Mouse (Mus musculus): ENCODE data around the gene Gak. TPM values are rescaled to one million over a fixed set of nuclear protein-coding genes. Genes with fewer than 3 reads are reported as not detected.
A peak's percentile ranks its signal among the peaks of the same experiment; 100 is the strongest.

Gene Gak
- polyA plus RNA-seq, 1 experiment from 2014 or later = 36.1 TPM

DNA sequence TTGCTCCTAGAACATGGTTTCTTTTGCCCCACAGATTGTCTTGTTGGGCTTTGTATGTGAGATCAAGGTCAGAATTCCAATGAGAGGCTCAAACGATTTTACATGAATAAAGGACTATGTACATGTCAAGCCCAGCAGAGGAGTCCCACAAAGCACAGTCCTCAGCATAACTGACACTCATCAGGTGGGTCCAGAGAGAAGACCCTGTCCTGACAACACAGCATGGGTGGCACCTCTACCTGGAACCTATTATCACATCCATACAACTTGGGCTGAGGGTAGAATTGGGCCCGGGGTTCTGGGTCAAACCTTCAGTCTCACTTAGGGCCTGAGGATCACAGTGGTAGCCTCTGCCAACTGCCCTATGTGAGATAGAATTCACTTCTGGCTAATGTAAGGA is 64.2 kb downstream of the Gak start:
- no peak for TF ChIP-seq EP300 (optimal IDR thresholded peaks at IDR 0.05)
- no peak for TF ChIP-seq CTCF (IDR thresholded peaks at IDR 0.05; ENCODE audit: low read depth)
- DNase-seq (ENCODE audit: low spot score) = no peak
- no peaks in the 10 kb centered on the region for H3K4me1 ChIP-seq (replicated peaks; ENCODE audit: control insufficient read depth, insufficient read depth)
- WGBS = 95% methylated on average over 2 of the region's 2 CpGs
- H3K27me3 ChIP-seq (ENCODE audit: control insufficient read depth, insufficient read depth, low read length) = no peaks in the 10 kb centered on the region
- no peak for ATAC-seq (ENCODE audit: low FRiP score, low TSS enrichment)
- H3K4me2 ChIP-seq (replicated peaks; ENCODE audit: low read depth) = no peak overlapping the region
- H3K27ac ChIP-seq (replicated peaks) = no peak overlapping the region
- no peaks in the 10 kb centered on the region for H3K9me3 ChIP-seq (ENCODE audit: control insufficient read depth, low read length)
- H3K4me3 ChIP-seq (ENCODE audit: low read depth, low read length) = no peak overlapping the region
- no peak overlapping the region for H3K9ac ChIP-seq (ENCODE audit: low read length)
- H3K36me3 ChIP-seq (ENCODE audit: control insufficient read depth, insufficient read depth, low read length) = peaks cover 18% of the 10 kb centered on the region

DNA sequence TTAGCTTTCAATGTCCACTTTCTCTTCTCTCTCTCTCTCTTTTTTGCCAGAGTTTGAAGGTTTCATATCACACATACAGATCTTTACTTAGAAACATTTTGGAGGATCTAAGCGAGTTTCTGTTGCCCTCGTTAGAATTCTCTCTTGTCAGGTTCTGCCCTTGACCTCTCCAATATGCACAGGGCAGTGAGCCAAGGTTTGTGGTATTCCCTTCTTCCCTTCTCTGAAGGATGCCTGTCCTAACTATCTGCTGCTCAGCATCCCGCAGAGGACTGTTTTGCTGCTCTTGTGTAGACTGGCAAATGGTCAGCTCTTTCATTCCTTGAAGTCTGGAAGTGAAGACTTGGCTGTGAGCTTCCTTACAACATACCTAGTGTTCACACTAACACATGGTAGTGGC is 65.2 kb downstream of the Gak start:
- TF ChIP-seq CTCF (IDR thresholded peaks at IDR 0.05; ENCODE audit: low read depth) = no peak
- no peak for TF ChIP-seq EP300 (optimal IDR thresholded peaks at IDR 0.05)
- 79% methylated on average over 3 of the region's 3 CpGs for WGBS
- ATAC-seq (ENCODE audit: low FRiP score, low TSS enrichment) (no peak), DNase-seq (ENCODE audit: low spot score) (no peak)
- Histone ChIP-seq H3K4me2 (replicated peaks; ENCODE audit: low read depth) (no peak overlapping the region), H3K27me3 (ENCODE audit: control insufficient read depth, insufficient read depth, low read length) (no peaks in the 10 kb centered on the region), H3K4me1 (replicated peaks; ENCODE audit: control insufficient read depth, insufficient read depth) (no peaks in the 10 kb centered on the region), H3K9ac (ENCODE audit: low read length) (no peak overlapping the region), H3K36me3 (ENCODE audit: control insufficient read depth, insufficient read depth, low read length) (peaks cover 10% of the 10 kb centered on the region), H3K4me3 (ENCODE audit: low read depth, low read length) (no peak overlapping the region), H3K27ac (replicated peaks) (no peak overlapping the region), H3K9me3 (ENCODE audit: control insufficient read depth, low read length) (no peaks in the 10 kb centered on the region)

DNA sequence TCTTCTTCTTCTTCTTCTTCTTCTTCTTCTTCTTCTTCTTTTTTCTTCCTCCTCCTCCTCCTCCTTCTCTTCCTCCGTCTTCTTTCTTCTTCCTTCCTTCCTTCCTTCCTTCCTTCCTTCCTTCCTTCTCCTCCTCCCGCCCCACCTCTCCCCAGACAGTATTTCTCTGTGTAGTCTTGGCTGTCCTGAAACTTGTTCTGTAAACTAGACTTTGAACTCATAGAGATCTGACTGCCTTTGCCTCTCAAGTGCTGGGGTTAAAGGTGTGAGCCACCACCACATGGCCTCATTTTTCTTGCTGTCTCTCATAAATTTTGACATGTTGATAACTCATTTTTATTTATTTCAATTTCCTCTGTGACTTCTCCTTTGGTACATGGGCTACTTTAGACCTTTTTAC is 67.1 kb downstream of the Gak start:
- H3K4me3 ChIP-seq (ENCODE audit: low read depth, low read length) = no peak overlapping the region
- TF ChIP-seq CTCF (IDR thresholded peaks at IDR 0.05; ENCODE audit: low read depth) = no peak
- no peak for TF ChIP-seq EP300 (optimal IDR thresholded peaks at IDR 0.05)
- no peak overlapping the region for H3K4me2 ChIP-seq (replicated peaks; ENCODE audit: low read depth)
- WGBS = 73% methylated on average over 2 of the region's 2 CpGs
- no peaks in the 10 kb centered on the region for H3K27me3 ChIP-seq (ENCODE audit: control insufficient read depth, insufficient read depth, low read length)
- H3K9me3 ChIP-seq (ENCODE audit: control insufficient read depth, low read length) = no peaks in the 10 kb centered on the region
- H3K4me1 ChIP-seq (replicated peaks; ENCODE audit: control insufficient read depth, insufficient read depth) = no peaks in the 10 kb centered on the region
- no peak overlapping the region for H3K9ac ChIP-seq (ENCODE audit: low read length)
- DNase-seq (ENCODE audit: low spot score) (no peak), ATAC-seq (ENCODE audit: low FRiP score, low TSS enrichment) (no peak)
- H3K36me3 ChIP-seq (ENCODE audit: control insufficient read depth, insufficient read depth, low read length) = no peaks in the 10 kb centered on the region; the same call in 1 of the 2 replicates
- H3K27ac ChIP-seq (replicated peaks) = no peak overlapping the region

DNA sequence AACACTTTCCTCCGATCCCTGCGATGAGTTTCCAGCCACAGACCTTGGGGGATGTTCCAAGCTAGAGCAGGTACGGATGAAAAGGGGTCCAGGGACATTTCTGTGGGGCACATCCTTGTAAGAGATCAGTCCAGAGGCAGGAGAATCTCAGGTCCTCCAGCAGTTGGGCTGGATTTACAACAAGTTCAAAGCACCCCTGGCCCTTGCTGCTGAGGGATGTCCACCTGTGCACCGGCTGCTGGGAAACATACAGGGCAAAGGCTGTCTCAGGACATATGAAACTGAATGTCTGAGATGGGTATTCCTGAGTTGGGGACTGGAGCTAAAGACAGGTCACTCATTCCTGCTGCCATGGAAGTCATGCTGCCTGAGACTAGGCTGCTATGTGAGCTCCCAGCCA is 72.6 kb downstream of the Gak start:
- Histone ChIP-seq H3K4me2 (replicated peaks; ENCODE audit: low read depth) (no peak overlapping the region), H3K9ac (ENCODE audit: low read length) (no peak overlapping the region), H3K4me1 (replicated peaks; ENCODE audit: control insufficient read depth, insufficient read depth) (no peaks in the 10 kb centered on the region), H3K36me3 (ENCODE audit: control insufficient read depth, insufficient read depth, low read length) (no peaks in the 10 kb centered on the region), H3K27me3 (ENCODE audit: control insufficient read depth, insufficient read depth, low read length) (no peaks in the 10 kb centered on the region), H3K9me3 (ENCODE audit: control insufficient read depth, low read length) (no peaks in the 10 kb centered on the region), H3K27ac (replicated peaks) (no peak overlapping the region), H3K4me3 (ENCODE audit: low read depth, low read length) (no peak overlapping the region)
- no peak for ATAC-seq (ENCODE audit: low FRiP score, low TSS enrichment)
- DNase-seq (ENCODE audit: low spot score) = peak; percentile 5
- WGBS = 73% methylated on average over 4 of the region's 4 CpGs
- TF ChIP-seq EP300 (optimal IDR thresholded peaks at IDR 0.05) (no peak), CTCF (IDR thresholded peaks at IDR 0.05; ENCODE audit: low read depth) (no peak)

DNA sequence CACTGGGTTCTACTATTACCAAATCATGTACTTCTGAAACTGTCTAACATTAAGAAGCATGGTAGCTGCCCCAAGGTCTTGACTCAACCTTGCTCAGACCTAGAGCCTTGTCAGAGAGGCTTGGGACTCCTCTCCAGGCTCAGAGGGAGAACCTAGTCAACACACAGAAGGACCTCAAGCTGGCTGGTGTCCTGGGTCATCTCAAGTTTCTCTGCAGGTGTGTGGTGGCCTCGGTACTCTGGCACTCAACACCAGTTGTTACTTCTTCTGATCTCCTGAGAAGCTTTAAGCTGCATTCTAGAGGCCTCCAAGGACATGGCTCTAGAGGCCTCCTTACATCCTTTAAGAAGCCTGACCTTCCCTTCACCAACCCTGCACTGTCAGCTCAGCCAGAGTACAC is 75.5 kb downstream of the Gak start:
- no peaks in the 10 kb centered on the region for H3K4me1 ChIP-seq (replicated peaks; ENCODE audit: control insufficient read depth, insufficient read depth)
- no peaks in the 10 kb centered on the region for H3K9me3 ChIP-seq (ENCODE audit: control insufficient read depth, low read length)
- H3K36me3 ChIP-seq (ENCODE audit: control insufficient read depth, insufficient read depth, low read length) = no peaks in the 10 kb centered on the region
- no peak overlapping the region for H3K4me3 ChIP-seq (ENCODE audit: low read depth, low read length)
- no peak overlapping the region for H3K9ac ChIP-seq (ENCODE audit: low read length)
- WGBS = 61% methylated on average over 1 of the region's 1 CpGs
- DNase-seq (ENCODE audit: low spot score) = no peak
- TF ChIP-seq CTCF (IDR thresholded peaks at IDR 0.05; ENCODE audit: low read depth) (no peak), EP300 (optimal IDR thresholded peaks at IDR 0.05) (no peak)
- ATAC-seq (ENCODE audit: low FRiP score, low TSS enrichment) = no peak
- no peak overlapping the region for H3K4me2 ChIP-seq (replicated peaks; ENCODE audit: low read depth)
- no peaks in the 10 kb centered on the region for H3K27me3 ChIP-seq (ENCODE audit: control insufficient read depth, insufficient read depth, low read length)
- no peak overlapping the region for H3K27ac ChIP-seq (replicated peaks)

DNA sequence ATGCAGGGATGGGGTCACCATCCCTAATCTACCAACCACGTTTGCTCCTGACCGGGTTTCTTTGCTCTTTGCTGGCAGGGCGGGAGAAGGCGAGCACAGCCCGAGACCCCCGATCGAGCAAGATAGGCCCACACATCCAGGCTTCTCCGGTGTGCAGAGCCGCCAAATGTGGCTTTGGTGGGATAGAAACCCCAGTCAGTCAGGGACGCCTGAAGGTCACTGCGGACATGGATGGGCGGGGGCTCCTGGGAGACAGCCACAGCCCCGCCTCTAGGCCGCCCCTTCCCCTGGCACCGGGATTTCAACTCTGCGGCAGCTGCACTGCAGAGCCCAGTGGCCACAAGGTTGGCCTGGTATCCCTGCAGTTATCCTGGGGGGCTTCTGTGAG is 79.4 kb downstream of the Gak start:
- H3K4me3 ChIP-seq (ENCODE audit: low read depth, low read length) = no peak overlapping the region
- peak overlapping the region; percentile 41 for H3K4me2 ChIP-seq (replicated peaks; ENCODE audit: low read depth)
- DNase-seq (ENCODE audit: low spot score) (no peak), ATAC-seq (ENCODE audit: low FRiP score, low TSS enrichment) (no peak; the same call in 1 of the 2 replicates)
- H3K4me1 ChIP-seq (replicated peaks; ENCODE audit: control insufficient read depth, insufficient read depth) = no peaks in the 10 kb centered on the region
- H3K27me3 ChIP-seq (ENCODE audit: control insufficient read depth, insufficient read depth, low read length) = no peaks in the 10 kb centered on the region
- WGBS = under 1% methylated on average over 16 of the region's 16 CpGs
- no peaks in the 10 kb centered on the region for H3K36me3 ChIP-seq (ENCODE audit: control insufficient read depth, insufficient read depth, low read length)
- H3K9ac ChIP-seq (ENCODE audit: low read length) = no peak overlapping the region
- no peak overlapping the region for H3K27ac ChIP-seq (replicated peaks)
- no peak for TF ChIP-seq EP300 (optimal IDR thresholded peaks at IDR 0.05)
- no peak for TF ChIP-seq CTCF (IDR thresholded peaks at IDR 0.05; ENCODE audit: low read depth)
- H3K9me3 ChIP-seq (ENCODE audit: control insufficient read depth, low read length) = no peaks in the 10 kb centered on the region

Data from stomach, postnatal 0 days (tissue).